Mouse (Mus musculus): ENCODE measurements at regions not wholly inside any gene's neighbourhood (a gene's known extent, or its start where the extent isn't known, plus 50 kb on each side); places are given as distances from the start of the nearest gene placed in this dataset.

- H3K4me3 ChIP-seq = no peak overlapping the region
- no peaks in the 10 kb centered on the region for H3K36me3 ChIP-seq
- no peak for ATAC-seq (replicated peaks)
- H3K9ac ChIP-seq (replicated peaks) = no peak overlapping the region
- no peaks in the 10 kb centered on the region for H3K4me1 ChIP-seq
- no peak overlapping the region for H3K27ac ChIP-seq (replicated peaks)
- H3K4me2 ChIP-seq (replicated peaks) = no peak overlapping the region
- H3K9me3 ChIP-seq = no peaks in the 10 kb centered on the region
- H3K27me3 ChIP-seq = no peaks in the 10 kb centered on the region
Observed at GRCm38 (mm10) chr16:54279275-54279674, 1018.5 kb downstream of the Zpld1 start.

GRCm38 (mm10) chr16:54263853-54264252 lies 1033.9 kb downstream of the Zpld1 start:
- H3K4me3 ChIP-seq = no peak overlapping the region
- no peak overlapping the region for H3K27ac ChIP-seq (replicated peaks)
- ATAC-seq (replicated peaks) = no peak
- H3K9me3 ChIP-seq = no peaks in the 10 kb centered on the region
- no peaks in the 10 kb centered on the region for H3K4me1 ChIP-seq
- H3K27me3 ChIP-seq = no peaks in the 10 kb centered on the region
- no peaks in the 10 kb centered on the region for H3K36me3 ChIP-seq
- no peak overlapping the region for H3K9ac ChIP-seq (replicated peaks)
- 91% methylated on average over 1 of the region's 1 CpGs for WGBS
- no peak overlapping the region for H3K4me2 ChIP-seq (replicated peaks)

- WGBS = 61% methylated on average over 1 of the region's 1 CpGs
- ATAC-seq (replicated peaks) = peak; percentile 69; the same call in 1 of the 2 replicates
- no peak overlapping the region for H3K4me2 ChIP-seq (replicated peaks)
Observed at GRCm38 (mm10) chr16:54259260-54259659, 1038.5 kb downstream of the Zpld1 start.

GRCm38 (mm10) chr16:54246883-54247282 lies 1050.9 kb downstream of the Zpld1 start:
- H3K36me3 ChIP-seq = no peaks in the 10 kb centered on the region
- no peak overlapping the region for H3K4me3 ChIP-seq
- H3K4me2 ChIP-seq (replicated peaks) = no peak overlapping the region
- peak overlapping the region; percentile 67 for H3K27ac ChIP-seq (replicated peaks)
- no peaks in the 10 kb centered on the region for H3K4me1 ChIP-seq
- H3K27me3 ChIP-seq = no peaks in the 10 kb centered on the region
- H3K9ac ChIP-seq (replicated peaks) = no peak overlapping the region
- WGBS = 56% methylated on average over 3 of the region's 3 CpGs
- H3K9me3 ChIP-seq = no peaks in the 10 kb centered on the region
- peak; percentile 82 for ATAC-seq (replicated peaks)

More at GRCm38 (mm10) chr16:54259260-54259659, 1038.5 kb downstream of the Zpld1 start:
- Histone ChIP-seq H3K9me3 (no peaks in the 10 kb centered on the region), H3K27ac (replicated peaks) (no peak overlapping the region), H3K36me3 (no peaks in the 10 kb centered on the region), H3K4me1 (no peaks in the 10 kb centered on the region), H3K9ac (replicated peaks) (no peak overlapping the region), H3K4me3 (no peak overlapping the region), H3K27me3 (no peaks in the 10 kb centered on the region)

- H3K9me3 ChIP-seq = no peaks in the 10 kb centered on the region
- H3K4me1 ChIP-seq = no peaks in the 10 kb centered on the region
- ATAC-seq (replicated peaks) = peak; percentile 72
- no peaks in the 10 kb centered on the region for H3K27me3 ChIP-seq
- 48% methylated on average over 5 of the region's 5 CpGs for WGBS
- H3K4me2 ChIP-seq (replicated peaks) = no peak overlapping the region
- H3K4me3 ChIP-seq = no peak overlapping the region
- H3K9ac ChIP-seq (replicated peaks) = no peak overlapping the region
- H3K36me3 ChIP-seq = no peaks in the 10 kb centered on the region
- peak overlapping the region; percentile 62 for H3K27ac ChIP-seq (replicated peaks)
Observed at GRCm38 (mm10) chr16:54246386-54246785, 1051.4 kb downstream of the Zpld1 start.

GRCm38 (mm10) chr16:54239488-54239887 lies 1058.3 kb downstream of the Zpld1 start:
- no peaks in the 10 kb centered on the region for H3K4me1 ChIP-seq
- no peaks in the 10 kb centered on the region for H3K36me3 ChIP-seq
- H3K9me3 ChIP-seq = no peaks in the 10 kb centered on the region
- 64% methylated on average over 1 of the region's 1 CpGs for WGBS
- H3K27me3 ChIP-seq = no peaks in the 10 kb centered on the region
- H3K27ac ChIP-seq (replicated peaks) = no peak overlapping the region
- H3K4me2 ChIP-seq (replicated peaks) = no peak overlapping the region
- H3K4me3 ChIP-seq = no peak overlapping the region
- peak; percentile 41; the same call in 1 of the 2 replicates for ATAC-seq (replicated peaks)
- H3K9ac ChIP-seq (replicated peaks) = no peak overlapping the region

- Histone ChIP-seq H3K27ac (replicated peaks) (no peak overlapping the region), H3K4me2 (replicated peaks) (no peak overlapping the region), H3K9ac (replicated peaks) (no peak overlapping the region), H3K27me3 (no peaks in the 10 kb centered on the region), H3K4me1 (no peaks in the 10 kb centered on the region), H3K36me3 (no peaks in the 10 kb centered on the region), H3K9me3 (no peaks in the 10 kb centered on the region), H3K4me3 (no peak overlapping the region)
- WGBS = 59% methylated on average over 2 of the region's 2 CpGs
- ATAC-seq (replicated peaks) = no peak
Observed at GRCm38 (mm10) chr16:54229445-54230208, 1068.2 kb downstream of the Zpld1 start.

- no peak overlapping the region for H3K27ac ChIP-seq (replicated peaks)
- no peaks in the 10 kb centered on the region for H3K27me3 ChIP-seq
- WGBS = 90% methylated on average over 2 of the region's 2 CpGs
- H3K9me3 ChIP-seq = no peaks in the 10 kb centered on the region
- H3K9ac ChIP-seq (replicated peaks) = no peak overlapping the region
- no peaks in the 10 kb centered on the region for H3K36me3 ChIP-seq
- H3K4me2 ChIP-seq (replicated peaks) = no peak overlapping the region
- no peak overlapping the region for H3K4me3 ChIP-seq
- no peak for ATAC-seq (replicated peaks)
- H3K4me1 ChIP-seq = no peaks in the 10 kb centered on the region
Observed at GRCm38 (mm10) chr16:54226149-54226548, 1071.6 kb downstream of the Zpld1 start.

GRCm38 (mm10) chr16:54195205-54195604 lies 1102.6 kb downstream of the Zpld1 start:
- H3K4me3 ChIP-seq = no peak overlapping the region
- no peak overlapping the region for H3K4me2 ChIP-seq (replicated peaks)
- no peaks in the 10 kb centered on the region for H3K36me3 ChIP-seq
- H3K9me3 ChIP-seq = no peaks in the 10 kb centered on the region
- WGBS = 10% methylated on average over 3 of the region's 3 CpGs
- peak; percentile 95 for ATAC-seq (replicated peaks)
- peaks cover 7% of the 10 kb centered on the region; the same call in 1 of the 2 replicates for H3K4me1 ChIP-seq
- peak overlapping the region; percentile 37; the same call in 1 of the 2 replicates for H3K27ac ChIP-seq (replicated peaks)
- H3K27me3 ChIP-seq = no peaks in the 10 kb centered on the region
- H3K9ac ChIP-seq (replicated peaks) = no peak overlapping the region

GRCm38 (mm10) chr16:54194680-54195079 lies 1103.1 kb downstream of the Zpld1 start:
- 23% methylated on average over 2 of the region's 2 CpGs for WGBS
- no peak overlapping the region for H3K27ac ChIP-seq (replicated peaks)
- ATAC-seq (replicated peaks) = peak; percentile 70
- no peak overlapping the region for H3K4me3 ChIP-seq
- no peaks in the 10 kb centered on the region for H3K36me3 ChIP-seq
- H3K9me3 ChIP-seq = no peaks in the 10 kb centered on the region
- H3K4me2 ChIP-seq (replicated peaks) = no peak overlapping the region
- H3K27me3 ChIP-seq = no peaks in the 10 kb centered on the region
- no peak overlapping the region for H3K9ac ChIP-seq (replicated peaks)
- peaks cover 7% of the 10 kb centered on the region; the same call in 1 of the 2 replicates for H3K4me1 ChIP-seq

Measured in forebrain, embryonic 15.5 days (tissue).